Mouse (Mus musculus) hindbrain, embryonic 15.5 days (tissue): ENCODE measurements around the gene Cln5. TPM values are rescaled to one million over a fixed set of nuclear protein-coding genes. Genes with fewer than 3 reads are reported as not detected.

Experiments used
- polyA plus RNA-seq: library from polyadenylated mRNA; unstranded; fragments of >200 nt; fragmentation: Nextera tagmentation; extraction: Ambion mirVana; gene quantifications from 2 replicates; pipeline ENCODE4 v1.2.1, GENCODE M21; 2015

The Cln5 gene
- polyA plus RNA-seq, 1 experiment from 2014 or later, result 13.7 TPM

Other genes with a start within 250 kb of the Cln5 start
- gene Kctd12, start 87.6 kb upstream of the Cln5 start, polyA plus RNA-seq, result 10.5 and 13.1 TPM in 2 replicates
- 0.20 TPM in 1 of 2 replicates, not detected in the other for gene Acod1, start 23.2 kb upstream of the Cln5 start, polyA plus RNA-seq
- gene Fbxl3, start 29.4 kb downstream of the Cln5 start, polyA plus RNA-seq, result 21.5 and 23.0 TPM in 2 replicates